Mouse (Mus musculus): Measurements from ENCODE around the gene Sh3bgrl.

Gene Sh3bgrl

DNA sequence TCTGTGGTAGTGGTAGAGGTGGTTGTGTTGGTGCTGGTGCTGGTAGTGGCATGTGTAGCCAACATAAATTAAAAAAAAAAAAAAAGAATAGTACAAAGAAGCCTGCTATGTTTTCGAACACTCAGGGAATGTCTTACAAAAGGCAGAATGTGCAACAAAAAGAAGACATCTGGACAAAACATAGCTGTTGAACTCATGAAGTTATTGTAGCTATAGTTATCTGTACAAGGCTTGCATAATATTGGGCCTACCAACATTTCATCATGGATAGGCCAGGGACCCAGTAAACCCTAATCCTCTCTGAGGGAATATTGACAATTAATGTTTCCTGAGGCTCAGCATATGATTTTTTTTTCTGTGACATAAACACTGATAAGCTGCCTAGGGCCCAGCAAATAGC lies 37.3 kb downstream of the Sh3bgrl start:
- no peak for DNase-seq (ENCODE audit: low spot score)

DNA sequence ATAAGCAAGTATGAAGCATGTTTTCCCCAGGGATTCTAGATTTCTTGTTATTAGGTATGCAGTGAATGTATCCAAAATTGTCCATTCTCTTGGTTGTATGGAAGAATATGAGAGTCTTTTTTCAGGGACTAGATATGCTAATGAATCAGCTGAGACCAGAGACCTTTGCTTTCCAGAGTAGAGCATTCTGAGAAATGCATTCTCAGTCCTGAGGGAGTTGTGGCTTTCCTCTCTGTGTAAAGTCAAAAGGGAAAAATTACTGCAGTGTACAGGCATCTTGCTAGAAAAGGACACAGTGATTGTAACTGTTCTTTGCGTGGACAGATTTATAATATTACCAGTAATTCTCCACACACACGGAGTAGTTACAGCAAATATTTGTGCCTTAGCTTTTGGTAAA lies 38.3 kb downstream of the Sh3bgrl start:
- no peak for DNase-seq (ENCODE audit: low spot score)

DNA sequence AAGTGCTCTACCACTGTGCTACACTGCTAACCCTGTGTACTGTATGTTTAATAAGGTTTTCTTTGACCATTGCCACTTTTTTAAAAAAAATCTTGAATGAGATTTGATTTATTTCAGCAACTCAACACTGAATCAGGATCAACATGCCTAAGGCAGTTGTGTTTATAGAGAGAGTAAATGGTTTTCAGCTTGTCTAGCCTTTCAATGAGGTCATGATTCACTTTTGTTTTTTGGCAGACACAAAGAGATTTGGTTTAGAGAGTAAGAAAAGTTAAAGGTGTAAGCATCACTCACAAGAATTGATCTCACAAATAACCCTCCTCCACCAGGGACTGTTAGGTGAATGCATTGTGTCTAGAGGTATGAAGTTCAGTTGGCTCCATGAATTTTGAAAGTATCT lies 41.1 kb downstream of the Sh3bgrl start:
- DNase-seq (ENCODE audit: low spot score), result no peak

DNA sequence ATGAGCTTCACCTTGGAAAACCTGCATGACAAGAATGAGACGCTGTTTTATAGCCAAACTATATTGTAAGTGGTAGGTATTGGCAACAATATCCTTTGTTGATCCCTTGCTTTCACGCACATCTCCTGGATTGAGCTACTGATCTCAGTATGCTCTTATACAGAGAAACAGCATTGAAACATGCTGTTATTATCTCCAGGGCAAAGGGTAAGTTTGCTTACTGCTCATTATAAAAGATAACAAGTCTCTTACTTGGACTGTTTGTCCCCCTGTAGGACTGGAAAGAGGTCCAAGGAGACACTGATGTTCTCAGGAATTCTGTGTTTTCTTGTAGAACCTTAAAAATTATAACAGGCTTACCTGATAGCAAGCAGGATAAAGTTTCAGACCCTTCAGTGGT lies 41.7 kb downstream of the Sh3bgrl start:
- no peak for DNase-seq (ENCODE audit: low spot score)

DNA sequence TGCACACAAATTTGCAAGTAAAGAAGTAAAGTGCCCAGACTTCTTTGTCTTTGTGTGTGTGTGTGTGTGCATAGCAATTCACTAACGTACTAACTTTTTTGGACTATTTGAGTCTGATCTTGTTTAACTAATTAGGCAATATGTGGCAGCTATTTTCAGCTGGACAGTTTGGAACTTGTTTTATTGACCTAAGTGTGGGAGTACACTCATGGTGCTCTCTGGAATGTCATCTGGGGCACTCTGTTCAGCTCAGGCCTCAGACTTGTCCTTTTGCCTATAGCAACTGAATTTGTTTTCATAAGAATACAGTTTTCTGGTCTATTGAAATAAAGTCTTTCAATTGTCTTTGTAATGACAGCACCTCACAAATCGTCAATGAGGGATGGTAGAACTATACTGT lies 42.1 kb downstream of the Sh3bgrl start:
- no peak for DNase-seq (ENCODE audit: low spot score)

DNA sequence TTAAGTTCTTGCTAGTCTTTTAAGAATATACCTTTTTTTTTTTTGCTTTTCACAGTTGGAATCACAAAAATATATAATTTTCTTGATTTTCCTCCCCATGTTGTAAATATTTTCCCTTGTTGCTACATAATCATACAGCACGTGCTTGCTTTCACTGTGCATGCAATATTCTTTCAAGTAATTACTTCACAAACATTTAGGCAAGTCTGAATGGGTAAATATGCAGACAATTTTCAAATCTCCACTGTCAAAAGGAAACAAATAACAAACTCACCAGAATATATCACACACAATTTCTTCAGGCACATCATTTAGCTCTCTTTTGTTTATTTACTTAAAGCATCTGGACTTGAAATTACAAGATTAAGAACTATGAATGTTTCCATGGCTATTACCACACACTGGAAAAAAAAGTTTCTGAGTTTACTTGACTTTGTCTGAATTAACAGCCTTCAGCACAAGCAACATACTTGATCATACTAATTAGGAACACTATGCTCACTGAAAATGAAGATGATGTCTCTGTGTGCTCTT lies 46.2 kb downstream of the Sh3bgrl start:
- DNase-seq (ENCODE audit: low spot score), result no peak

DNA sequence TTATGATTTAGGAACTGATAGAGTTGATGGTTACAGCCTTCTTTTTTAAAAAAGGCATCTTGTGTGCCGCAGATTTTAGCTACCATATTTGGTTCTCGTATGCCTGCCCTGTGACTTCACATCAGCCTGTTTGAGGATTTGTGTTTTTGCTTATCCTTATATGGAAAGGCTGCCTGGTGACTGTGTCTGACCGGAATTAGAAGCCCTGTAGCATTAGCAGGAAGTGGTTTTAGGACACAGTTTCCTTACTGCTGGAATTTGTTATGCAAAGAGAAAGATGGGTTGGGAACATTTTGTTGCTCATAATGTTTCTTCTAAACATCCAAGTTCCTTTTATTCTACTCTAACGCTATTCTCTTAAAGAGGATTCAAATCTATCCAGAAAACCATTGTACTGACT lies 47.1 kb downstream of the Sh3bgrl start:
- DNase-seq (ENCODE audit: low spot score), result no peak

DNA sequence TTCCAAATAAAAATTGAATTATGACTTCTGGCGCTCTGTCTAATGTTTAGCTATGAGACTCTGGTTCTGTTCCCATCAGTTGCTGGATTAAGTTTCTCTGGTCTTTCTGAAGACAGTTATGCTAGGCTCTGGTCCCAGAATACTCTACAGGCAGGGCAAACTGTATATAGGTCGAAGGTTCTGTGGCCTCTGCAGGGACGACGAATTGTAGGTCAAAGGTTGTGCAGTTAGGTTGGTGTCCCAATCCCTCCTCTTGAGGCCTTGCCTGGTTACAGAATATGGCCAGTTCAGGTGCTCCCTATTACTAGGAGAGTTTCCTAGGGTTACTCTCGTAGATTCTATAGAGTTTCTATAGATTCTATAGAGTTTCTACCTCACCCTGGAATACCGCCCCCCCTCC lies 50.6 kb downstream of the Sh3bgrl start:
- DNase-seq (ENCODE audit: low spot score), result no peak

DNA sequence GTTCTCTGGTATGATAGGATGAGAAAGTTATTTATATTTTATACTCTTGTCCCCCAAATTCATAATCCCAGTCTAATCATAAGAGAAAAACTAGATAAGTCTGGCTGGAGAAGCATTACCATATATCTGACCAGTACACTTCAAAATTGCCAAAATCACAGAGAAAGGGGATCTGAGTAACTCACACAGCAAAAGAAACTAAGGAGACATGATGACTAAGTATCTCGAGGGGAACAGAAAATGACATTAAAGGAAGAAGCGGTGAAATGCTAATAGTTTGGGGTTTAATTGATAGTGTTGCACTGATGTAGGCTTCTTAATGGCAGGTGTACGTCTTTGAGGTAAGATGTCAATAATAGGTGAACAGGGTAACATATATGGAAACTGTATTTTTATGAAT lies 51.9 kb downstream of the Sh3bgrl start:
- no peak for DNase-seq (ENCODE audit: low spot score)

DNA sequence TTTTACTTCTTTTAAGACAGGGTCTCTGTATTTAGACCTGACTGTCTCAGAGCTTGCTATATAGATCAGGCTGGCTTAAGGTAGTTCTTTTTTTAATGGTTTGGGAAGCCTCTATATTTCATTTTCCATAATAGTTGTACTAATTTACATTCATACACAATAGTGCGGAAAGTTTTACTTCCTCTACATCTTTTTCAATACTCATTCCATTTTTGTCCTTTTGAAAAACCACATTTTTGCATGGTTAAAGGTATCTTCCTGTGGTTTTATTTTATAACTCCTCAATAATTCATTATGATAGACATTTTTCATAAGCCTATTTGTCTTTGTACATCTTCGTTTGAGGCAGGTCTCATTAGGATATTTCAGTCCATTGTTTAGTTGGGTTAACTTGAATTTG lies 56.1 kb downstream of the Sh3bgrl start:
- no peak for DNase-seq (ENCODE audit: low spot score)

DNA sequence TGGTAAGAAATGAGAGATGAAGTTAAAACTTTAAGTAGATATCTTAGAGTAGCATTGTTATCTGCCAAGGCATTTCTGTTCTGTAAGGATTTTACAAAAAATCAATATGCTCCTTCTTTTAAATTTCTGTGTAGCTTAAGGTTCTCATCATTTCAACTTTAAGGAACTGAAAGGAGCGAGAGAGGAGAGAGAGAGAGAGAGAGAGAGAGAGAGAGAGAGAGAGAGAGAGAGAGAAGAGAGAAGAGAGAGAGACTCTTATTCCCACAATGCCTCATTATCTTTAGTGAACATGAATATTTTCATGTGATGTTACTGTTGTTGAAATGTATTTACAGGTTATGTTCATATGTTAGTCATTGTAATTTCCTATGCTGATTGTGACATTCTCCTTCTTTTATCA lies 65.2 kb downstream of the Sh3bgrl start:
- no peak for DNase-seq (ENCODE audit: low spot score)

DNA sequence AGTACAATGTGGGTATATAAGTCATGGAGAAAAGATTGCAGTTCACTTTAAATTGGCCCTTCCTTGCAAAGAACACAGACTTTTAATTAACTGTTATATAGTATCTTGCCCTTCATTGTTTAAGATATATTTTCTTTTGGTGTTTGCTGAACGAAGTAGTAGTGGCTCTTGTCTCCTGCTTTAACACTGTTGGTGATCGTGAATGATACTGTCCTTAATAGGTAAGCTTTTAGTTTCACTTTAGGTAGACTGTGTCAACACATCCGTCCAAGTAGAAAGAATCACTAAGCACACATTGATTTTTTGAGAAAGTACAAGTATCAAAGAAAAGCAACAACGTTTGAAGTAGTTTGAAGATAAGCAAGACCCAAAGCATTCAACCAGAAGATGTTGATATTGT lies 65.7 kb downstream of the Sh3bgrl start:
- DNase-seq (ENCODE audit: low spot score), result no peak

DNA sequence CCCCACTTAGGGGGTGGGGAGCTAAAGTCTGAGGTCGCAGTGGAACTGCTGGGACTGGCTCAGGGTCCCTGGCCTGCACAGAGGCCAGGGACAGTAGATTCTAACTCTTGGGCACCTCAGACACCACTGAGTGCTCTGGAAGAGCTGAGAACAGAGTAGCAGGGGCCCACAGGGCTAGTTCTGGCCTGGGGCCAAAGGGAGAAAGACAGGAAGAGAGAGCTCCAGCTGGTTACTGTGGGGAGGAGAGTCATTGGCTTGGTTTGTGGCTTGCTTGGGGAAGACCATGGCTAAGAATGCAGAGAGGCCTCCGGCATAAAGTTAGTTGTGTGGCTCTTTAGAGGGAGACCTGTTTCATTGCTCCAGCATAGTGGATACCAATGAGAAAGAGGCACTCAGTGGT lies 79.9 kb downstream of the Sh3bgrl start:
- no peak for DNase-seq (ENCODE audit: low spot score)

DNA sequence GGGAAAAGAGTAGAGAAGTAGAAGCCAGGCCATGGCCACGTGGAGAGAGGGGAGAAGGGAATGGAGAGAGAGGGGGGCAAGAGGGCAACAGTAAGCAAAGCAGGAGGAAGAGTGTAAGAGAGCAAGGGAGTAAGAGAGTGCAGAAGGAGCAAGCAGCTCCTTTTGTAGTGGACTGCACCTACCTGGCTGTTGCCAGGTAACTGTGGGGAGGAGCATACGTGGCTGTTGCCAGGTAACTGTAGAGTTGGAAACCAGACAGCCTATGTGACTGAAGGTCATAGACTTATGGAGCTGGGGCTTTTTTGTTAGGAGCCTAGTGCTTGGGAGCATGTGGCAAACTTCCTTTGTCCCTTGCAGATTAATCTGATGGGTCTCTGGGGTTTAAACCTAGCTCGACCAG lies 80.3 kb downstream of the Sh3bgrl start:
- no peak for DNase-seq (ENCODE audit: low spot score)

DNA sequence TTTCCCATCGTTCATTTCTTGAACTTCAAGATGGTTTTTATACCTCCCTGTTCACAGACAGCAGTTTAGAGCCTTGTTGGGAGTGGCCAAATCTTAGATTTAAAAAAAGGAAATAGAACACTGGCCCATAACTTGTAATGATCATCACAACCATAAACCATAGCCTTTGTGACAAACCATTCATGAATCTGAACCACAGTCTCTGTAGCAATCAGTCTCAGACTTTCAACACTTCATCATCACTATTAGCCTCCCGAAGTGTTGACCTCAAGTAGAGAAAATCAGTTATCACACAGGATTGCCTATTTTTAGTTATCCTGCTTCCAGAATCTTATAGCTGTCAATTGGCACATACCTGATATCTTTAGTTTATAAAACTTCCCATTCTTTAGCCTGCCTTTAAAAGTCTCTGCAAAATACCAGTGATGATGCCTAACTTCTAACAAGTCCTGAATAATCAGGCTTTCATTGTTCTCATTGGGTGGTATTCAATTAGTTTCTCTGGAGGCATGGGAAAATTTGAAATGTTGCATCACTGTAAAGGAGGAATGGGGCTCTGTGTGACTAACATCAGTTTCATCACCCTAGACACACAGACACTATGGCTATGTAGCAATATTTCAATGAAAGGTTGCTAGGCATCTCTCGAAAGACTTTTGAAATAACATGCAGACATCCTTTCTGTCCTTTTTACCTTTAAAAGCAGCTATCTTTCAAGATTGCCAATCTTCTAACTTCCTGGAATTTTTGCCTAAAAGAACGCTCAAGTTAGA lies 89.7 kb downstream of the Sh3bgrl start:
- no peak for DNase-seq (ENCODE audit: low spot score)

DNA sequence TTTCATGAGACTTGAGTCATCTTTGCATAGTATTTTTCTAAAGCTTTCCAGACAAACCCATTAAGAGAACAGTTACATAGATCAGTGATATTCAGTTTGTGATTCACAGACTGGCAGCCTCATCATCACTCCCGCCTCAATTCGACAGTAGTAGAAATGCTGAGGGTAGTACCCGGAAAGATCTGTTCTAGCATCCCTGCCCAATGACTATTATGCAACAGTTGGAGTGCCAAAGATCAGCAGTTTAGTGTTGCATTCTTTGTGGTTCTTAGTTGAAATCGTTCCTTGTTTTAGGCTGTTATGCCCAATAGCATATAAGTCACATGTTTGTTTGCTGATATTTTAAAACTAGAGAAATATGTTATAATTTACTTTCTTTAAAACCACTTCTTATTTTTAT lies 94.4 kb downstream of the Sh3bgrl start:
- DNase-seq (ENCODE audit: low spot score), result no peak

DNA sequence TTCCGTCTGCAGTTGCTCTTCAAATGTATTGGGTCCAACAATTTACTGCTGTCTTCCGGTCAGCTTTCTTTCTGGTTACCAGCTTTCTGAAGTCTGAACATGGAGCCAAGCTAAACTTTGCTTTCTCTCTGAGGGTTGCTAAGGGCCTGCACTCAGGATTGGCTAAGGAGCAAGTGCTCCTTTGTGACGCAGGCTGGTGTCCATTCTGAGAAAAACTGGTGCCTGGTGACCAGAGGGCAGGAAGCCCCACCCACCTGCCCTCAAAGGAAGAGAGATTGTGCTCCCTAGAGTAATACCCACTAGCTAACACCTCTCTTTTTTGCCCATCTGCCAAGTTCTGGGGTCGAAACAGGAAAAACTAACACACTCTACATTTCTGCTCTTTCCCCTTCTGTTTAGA lies 95.8 kb downstream of the Sh3bgrl start:
- no peak for DNase-seq (ENCODE audit: low spot score)

DNA sequence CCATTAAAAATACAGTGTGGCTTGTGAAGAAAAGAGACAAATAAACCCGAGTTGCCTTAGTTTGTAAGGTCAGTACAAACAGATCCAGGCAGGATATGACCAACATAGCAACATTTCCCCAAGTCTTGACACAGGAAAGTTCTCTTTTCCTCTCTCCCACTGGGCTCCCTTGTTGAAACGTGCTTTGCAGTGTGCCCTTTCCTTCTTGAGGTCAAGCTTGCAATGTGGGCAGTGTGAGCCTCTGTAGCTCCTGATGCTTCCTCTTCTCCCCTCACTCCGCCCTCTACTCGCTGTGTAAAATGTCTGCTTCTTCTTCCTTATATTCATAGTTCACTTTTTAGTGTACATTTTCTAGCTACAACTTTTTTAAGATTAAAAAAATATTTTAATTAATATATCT lies 96.3 kb downstream of the Sh3bgrl start:
- DNase-seq (ENCODE audit: low spot score), result no peak

DNA sequence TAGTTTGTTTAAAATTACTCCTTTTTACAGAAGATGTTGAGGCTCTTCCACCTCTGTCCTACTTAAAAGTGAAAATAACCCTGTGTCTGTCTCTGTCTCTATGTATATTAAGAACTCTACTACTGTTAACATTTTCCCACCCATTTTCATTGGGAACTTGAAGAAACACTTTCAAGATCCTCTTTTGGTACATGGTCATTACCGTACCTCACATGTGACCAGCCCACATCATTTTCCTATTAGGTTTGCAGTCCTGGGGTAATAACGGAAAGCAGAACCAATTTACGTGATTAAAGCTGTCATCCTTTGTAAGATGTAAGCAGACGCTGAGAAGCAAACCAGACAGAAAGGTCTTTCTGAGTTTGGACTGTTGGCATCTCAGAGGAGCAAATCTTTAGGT lies 101.3 kb downstream of the Sh3bgrl start, which contains the start of gene Gm6377:
TSS of gene Gm6377 (plus strand) at position 289 of the 400 bp plus-strand sequence.
- no peak for DNase-seq (ENCODE audit: low spot score)

DNA sequence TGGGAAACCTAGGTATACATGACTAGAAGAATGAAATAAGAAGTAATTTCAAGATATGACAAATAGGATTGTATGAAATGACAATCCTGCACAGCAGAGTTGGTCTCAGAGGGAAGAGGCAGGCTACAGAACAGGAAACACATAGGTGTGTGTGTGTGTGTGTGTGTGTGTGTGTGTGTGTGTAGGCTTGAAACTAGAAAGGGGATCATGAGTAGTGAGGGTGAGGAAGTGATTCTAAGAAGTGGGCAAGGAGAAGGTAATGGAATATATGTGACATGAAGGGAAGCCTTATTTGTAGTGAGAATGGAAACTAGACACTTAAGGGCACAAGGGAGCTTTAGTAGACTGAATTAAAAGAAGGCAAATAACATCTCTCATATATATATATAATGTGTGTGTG lies 112.7 kb downstream of the Sh3bgrl start:
- no peak for DNase-seq (ENCODE audit: low spot score)

DNA sequence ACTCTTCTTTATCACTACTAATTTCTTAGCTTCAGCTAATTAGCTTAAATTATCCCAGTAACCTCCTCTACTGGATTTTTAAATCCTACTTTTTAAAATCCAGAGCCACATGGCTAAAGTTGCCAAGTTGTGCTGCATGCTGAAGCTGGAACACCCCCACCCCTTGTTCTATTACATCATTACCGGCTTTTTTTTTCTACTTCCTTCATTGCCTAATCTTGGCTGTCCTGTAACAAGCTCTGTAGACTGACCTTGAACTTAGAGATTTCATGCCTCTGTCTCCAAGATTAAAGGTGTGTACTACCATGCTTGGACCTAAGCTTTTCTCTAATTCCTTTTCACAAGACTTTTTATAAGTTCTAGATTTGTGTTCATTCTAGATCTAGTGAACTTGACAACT lies 133.6 kb downstream of the Sh3bgrl start:
- no peak for DNase-seq (ENCODE audit: low spot score)

DNA sequence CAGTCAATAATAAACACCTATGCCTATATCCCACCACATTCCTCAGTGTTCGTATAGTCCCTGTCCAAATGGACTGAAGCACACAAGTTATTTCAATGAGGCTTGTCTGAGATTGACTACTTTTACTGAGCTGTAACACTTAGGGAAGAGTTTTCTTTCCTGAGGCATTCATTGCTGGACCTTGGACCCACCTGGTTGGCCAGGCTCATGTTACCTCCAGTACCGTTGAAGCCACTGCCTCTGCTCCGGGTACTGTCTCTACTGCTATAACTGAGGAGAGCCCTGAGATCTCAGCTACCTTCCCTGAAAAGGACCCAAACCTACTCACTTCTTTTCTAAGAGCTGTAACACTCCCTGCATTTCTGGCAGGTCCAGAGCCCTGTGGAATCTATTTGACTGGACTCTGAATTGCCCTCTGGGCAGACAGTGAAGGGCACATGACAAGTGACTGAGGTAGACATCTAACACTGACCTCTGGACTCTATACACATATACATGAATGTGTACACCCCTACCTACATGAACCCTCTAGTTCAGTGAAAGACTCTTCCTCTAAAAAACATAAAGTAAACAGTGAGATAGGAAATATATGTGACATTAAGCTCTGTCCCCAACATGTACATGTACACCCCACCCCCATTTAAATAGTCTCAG lies 140.3 kb downstream of the Sh3bgrl start:
- DNase-seq (ENCODE audit: low spot score), result no peak

DNA sequence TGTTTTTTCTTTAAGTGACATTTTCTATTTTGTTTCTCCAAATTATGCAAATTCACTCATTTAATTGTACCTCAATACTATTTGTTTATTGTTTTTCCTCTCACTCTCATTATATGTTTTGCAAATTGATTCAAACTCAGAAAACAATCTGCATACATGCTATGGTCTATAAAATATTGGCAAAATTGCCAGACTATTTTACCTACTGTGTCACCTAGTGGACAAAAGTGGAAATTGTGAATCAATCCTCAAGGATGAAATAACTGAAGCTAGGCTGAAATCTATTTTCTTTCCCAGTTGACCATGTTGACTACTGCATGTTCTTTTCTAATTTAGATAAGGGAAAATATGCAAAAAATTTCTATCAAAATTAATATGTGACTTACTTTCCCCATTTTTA lies 143.0 kb downstream of the Sh3bgrl start:
- DNase-seq (ENCODE audit: low spot score), result no peak

Measured in layer of hippocampus, adult 11-12 months (tissue).